Mouse (Mus musculus): Measurements from ENCODE around the gene Lrig3. TPM values are rescaled to one million over a fixed set of nuclear protein-coding genes. Genes with fewer than 3 reads are reported as not detected.

Gene Lrig3
- polyA plus RNA-seq, 1 experiment from 2014 or later: 17.5 TPM

- Histone ChIP-seq H3K27ac (ENCODE audit: low read length) (peak overlapping the region; percentile 29), H3K9me3 (replicated peaks; ENCODE audit: control insufficient read depth, low read length) (no peaks in the 10 kb centered on the region), H3K36me3 (ENCODE audit: control insufficient read depth, insufficient read depth, low read length) (no peaks in the 10 kb centered on the region), H3K4me2 (ENCODE audit: low read depth, low read length) (peak overlapping the region; percentile 41), H3K4me1 (ENCODE audit: control insufficient read depth, insufficient read depth, low read length) (peaks cover 10% of the 10 kb centered on the region), H3K9ac (ENCODE audit: low read length) (no peak overlapping the region), H3K27me3 (ENCODE audit: control insufficient read depth, insufficient read depth, low read length) (no peaks in the 10 kb centered on the region), H3K4me3 (replicated peaks; ENCODE audit: low read length) (no peak overlapping the region)
- WGBS: 36% methylated on average over 11 of the region's 11 CpGs
- ATAC-seq (ENCODE audit: insufficient read depth, low FRiP score): peak; percentile 68; the same call in 1 of the 2 replicates
Measured at GRCm38 (mm10) chr10:125937517-125938497, 28.2 kb upstream of the Lrig3 start.

- Histone ChIP-seq H3K27me3 (ENCODE audit: control insufficient read depth, insufficient read depth, low read length) (no peaks in the 10 kb centered on the region), H3K9ac (ENCODE audit: low read length) (no peak overlapping the region), H3K36me3 (ENCODE audit: control insufficient read depth, insufficient read depth, low read length) (no peaks in the 10 kb centered on the region), H3K4me2 (ENCODE audit: low read depth, low read length) (peak overlapping the region; percentile 41), H3K4me3 (replicated peaks; ENCODE audit: low read length) (no peak overlapping the region), H3K9me3 (replicated peaks; ENCODE audit: control insufficient read depth, low read length) (no peaks in the 10 kb centered on the region), H3K4me1 (ENCODE audit: control insufficient read depth, insufficient read depth, low read length) (peaks cover 15% of the 10 kb centered on the region), H3K27ac (ENCODE audit: low read length) (peak overlapping the region; percentile 29; the same call in 1 of the 2 replicates)
- ATAC-seq (ENCODE audit: insufficient read depth, low FRiP score): no peak; the same call in 1 of the 2 replicates
- WGBS: 43% methylated on average over 12 of the region's 12 CpGs
Measured at GRCm38 (mm10) chr10:125938528-125939402, 27.2 kb upstream of the Lrig3 start.

DNA sequence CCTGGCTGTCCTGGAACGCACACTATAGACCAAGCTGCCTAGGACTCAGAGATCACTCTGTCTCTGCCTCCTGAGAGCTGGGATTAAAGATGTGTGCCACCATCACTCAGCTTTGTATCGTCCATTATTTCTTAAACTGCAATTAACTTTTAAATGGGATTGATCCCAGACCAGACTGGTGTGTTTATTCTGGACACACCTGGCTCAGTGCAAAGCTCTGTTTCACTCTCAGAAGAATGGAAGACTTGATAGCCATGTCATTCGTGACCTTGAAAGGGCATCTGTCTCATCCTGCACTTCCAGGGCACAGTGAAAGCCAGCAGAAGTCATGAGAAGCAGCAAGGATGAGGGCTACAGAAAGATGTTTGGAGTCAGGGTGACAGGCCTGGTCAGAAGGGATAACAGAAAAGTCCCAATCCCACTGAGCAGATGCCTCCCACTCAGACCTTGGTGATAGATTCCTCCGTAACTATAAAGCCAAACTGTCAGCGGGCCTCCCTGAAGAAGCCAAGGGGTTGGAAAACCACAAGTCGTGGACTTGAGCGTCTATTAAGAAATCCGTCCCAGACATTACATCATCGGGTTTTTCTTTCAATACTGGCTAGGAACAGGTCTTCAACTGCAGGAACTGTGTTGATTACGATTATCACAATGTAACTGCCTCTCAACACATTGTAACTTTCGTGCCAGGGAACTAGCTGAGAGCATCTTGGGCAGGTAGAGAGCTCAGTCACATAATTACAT, 25.5 kb upstream of the Lrig3 start:
- Histone ChIP-seq H3K9ac (ENCODE audit: low read length) (no peak overlapping the region), H3K4me3 (replicated peaks; ENCODE audit: low read length) (no peak overlapping the region), H3K27ac (ENCODE audit: low read length) (no peak overlapping the region), H3K4me2 (ENCODE audit: low read depth, low read length) (no peak overlapping the region), H3K4me1 (ENCODE audit: control insufficient read depth, insufficient read depth, low read length) (peaks cover 15% of the 10 kb centered on the region), H3K27me3 (ENCODE audit: control insufficient read depth, insufficient read depth, low read length) (no peaks in the 10 kb centered on the region), H3K9me3 (replicated peaks; ENCODE audit: control insufficient read depth, low read length) (no peaks in the 10 kb centered on the region), H3K36me3 (ENCODE audit: control insufficient read depth, insufficient read depth, low read length) (no peaks in the 10 kb centered on the region)
- 67% methylated on average over 11 of the region's 11 CpGs for WGBS
- no peak for ATAC-seq (ENCODE audit: insufficient read depth, low FRiP score)

DNA sequence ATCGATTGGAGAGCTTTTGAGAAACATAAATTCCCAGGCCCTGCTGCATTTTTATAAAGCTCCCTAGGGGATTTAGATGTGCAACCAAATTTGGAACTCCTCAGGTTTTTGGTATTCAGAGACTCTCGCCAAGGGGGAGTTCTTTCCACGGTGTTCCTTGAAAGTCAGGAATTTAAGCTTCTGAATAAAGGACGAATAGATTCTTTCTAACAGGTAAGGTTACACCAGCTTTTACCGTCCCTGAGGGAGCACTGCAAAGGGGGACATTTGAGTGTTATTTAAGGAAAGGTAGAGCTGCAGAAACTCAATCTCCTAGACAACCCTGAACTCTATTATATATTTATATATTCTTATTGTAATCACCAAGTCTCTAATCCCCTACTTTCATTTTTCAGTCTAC, 22.9 kb upstream of the Lrig3 start:
- ATAC-seq (ENCODE audit: insufficient read depth, low FRiP score): no peak
- H3K27ac ChIP-seq (ENCODE audit: low read length): no peak overlapping the region
- WGBS: 34% methylated on average over 5 of the region's 5 CpGs
- H3K27me3 ChIP-seq (ENCODE audit: control insufficient read depth, insufficient read depth, low read length): no peaks in the 10 kb centered on the region
- no peaks in the 10 kb centered on the region for H3K36me3 ChIP-seq (ENCODE audit: control insufficient read depth, insufficient read depth, low read length)
- H3K9me3 ChIP-seq (replicated peaks; ENCODE audit: control insufficient read depth, low read length): no peaks in the 10 kb centered on the region
- no peak overlapping the region for H3K4me2 ChIP-seq (ENCODE audit: low read depth, low read length)
- H3K9ac ChIP-seq (ENCODE audit: low read length): no peak overlapping the region
- H3K4me3 ChIP-seq (replicated peaks; ENCODE audit: low read length): no peak overlapping the region
- peaks cover 14% of the 10 kb centered on the region for H3K4me1 ChIP-seq (ENCODE audit: control insufficient read depth, insufficient read depth, low read length)

DNA sequence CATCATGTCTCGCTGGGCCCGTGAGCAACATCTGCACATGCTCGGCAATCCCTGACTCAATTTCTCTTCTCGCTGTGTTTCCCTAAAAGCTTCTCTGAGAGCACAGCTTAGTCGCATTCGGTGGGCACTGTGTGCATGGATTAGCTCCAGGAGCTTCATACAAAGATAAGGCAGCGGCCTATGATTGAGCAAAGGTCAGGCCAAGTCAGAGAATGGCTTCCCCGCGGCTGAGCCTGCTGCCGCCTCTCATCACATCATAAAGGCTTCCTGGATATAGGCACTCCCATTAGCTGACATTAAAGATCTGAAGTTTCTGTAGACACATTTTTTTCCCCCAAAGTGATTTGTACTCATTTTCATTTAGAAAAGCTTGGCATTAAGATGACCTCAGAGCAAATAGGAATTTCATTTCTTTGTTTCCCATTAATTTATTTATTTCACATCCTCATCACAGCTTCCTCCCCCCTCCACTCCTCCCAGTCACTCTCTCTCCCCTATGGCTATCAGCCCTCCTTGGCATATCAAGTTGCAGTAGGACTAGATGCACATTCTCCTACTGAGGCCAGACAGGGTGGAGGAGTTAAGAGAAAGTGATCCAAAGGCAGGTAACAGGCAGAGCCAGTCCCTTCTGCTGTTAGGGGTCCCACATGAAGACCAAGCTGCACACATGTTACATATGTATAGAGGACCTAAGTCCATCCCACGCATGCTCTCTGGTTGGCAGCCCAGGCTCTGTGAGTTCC, 21.0 kb upstream of the Lrig3 start:
- H3K27me3 ChIP-seq (ENCODE audit: control insufficient read depth, insufficient read depth, low read length): no peaks in the 10 kb centered on the region
- no peaks in the 10 kb centered on the region for H3K36me3 ChIP-seq (ENCODE audit: control insufficient read depth, insufficient read depth, low read length)
- H3K4me3 ChIP-seq (replicated peaks; ENCODE audit: low read length): no peak overlapping the region
- H3K9ac ChIP-seq (ENCODE audit: low read length): no peak overlapping the region
- ATAC-seq (ENCODE audit: insufficient read depth, low FRiP score): no peak
- 60% methylated on average over 11 of the region's 11 CpGs for WGBS
- H3K27ac ChIP-seq (ENCODE audit: low read length): no peak overlapping the region
- no peak overlapping the region for H3K4me2 ChIP-seq (ENCODE audit: low read depth, low read length)
- peaks cover 14% of the 10 kb centered on the region for H3K4me1 ChIP-seq (ENCODE audit: control insufficient read depth, insufficient read depth, low read length)
- no peaks in the 10 kb centered on the region for H3K9me3 ChIP-seq (replicated peaks; ENCODE audit: control insufficient read depth, low read length)

DNA sequence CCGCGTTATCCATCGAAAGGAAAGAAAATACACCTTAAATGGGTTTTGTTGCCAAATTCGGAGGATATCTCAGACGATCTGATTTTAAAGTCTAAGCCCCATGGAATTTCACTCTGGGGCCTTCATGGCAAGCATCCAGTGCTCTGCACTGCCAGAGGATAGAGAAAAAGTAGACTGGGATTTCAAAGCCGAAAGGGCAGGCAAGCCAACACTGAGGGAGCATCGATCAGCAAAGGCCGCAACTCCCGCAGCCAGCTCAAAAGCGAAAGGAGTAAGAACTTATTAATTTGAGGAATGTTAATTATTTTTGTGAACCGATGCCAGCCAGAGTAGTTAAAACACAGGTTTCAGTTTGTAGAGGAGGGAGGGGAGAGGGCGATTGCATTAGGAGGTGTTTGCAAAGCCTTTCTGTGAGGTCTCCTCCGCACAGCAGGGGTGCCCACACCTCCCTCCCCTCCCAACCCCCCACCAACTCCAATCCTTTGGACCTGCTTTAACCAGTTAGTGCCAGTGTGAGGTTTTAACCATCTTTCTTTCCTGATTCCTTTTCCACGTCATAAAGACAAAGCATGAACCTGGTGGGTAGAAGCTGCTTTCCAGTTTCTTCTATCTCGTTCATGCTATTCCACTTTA, 17.0 kb upstream of the Lrig3 start:
- peak overlapping the region; percentile 17; the same call in 1 of the 2 replicates for H3K4me3 ChIP-seq (replicated peaks; ENCODE audit: low read length)
- H3K27me3 ChIP-seq (ENCODE audit: control insufficient read depth, insufficient read depth, low read length): no peaks in the 10 kb centered on the region
- peak overlapping the region; percentile 34; the same call in 1 of the 2 replicates for H3K27ac ChIP-seq (ENCODE audit: low read length)
- H3K9me3 ChIP-seq (replicated peaks; ENCODE audit: control insufficient read depth, low read length): no peaks in the 10 kb centered on the region
- no peaks in the 10 kb centered on the region for H3K36me3 ChIP-seq (ENCODE audit: control insufficient read depth, insufficient read depth, low read length)
- peak; percentile 63; the same call in 1 of the 2 replicates for ATAC-seq (ENCODE audit: insufficient read depth, low FRiP score)
- H3K9ac ChIP-seq (ENCODE audit: low read length): peak overlapping the region; percentile 52; the same call in 1 of the 2 replicates
- H3K4me2 ChIP-seq (ENCODE audit: low read depth, low read length): peak overlapping the region; percentile 28
- WGBS: 29% methylated on average over 15 of the region's 15 CpGs
- H3K4me1 ChIP-seq (ENCODE audit: control insufficient read depth, insufficient read depth, low read length): peaks cover 9% of the 10 kb centered on the region

DNA sequence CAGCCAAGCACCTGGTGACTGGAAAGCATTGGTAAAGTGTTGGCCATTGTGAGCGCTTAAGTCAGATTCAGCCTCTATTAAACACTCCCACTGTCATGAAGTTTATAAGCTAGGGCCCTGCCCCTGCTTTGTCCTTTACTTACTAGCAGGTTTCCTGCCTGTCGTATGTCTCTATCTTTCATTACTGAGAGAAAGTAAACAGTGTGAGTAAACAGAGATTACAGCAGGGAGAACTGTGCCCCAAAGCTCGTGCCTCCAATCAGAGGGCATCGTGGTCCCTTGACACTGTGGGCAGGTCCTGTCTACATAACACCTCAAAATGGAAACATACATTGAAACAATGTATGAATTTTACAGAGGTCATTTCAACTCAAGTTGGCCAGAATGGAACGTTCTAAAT, 14.3 kb upstream of the Lrig3 start:
- Histone ChIP-seq H3K36me3 (ENCODE audit: control insufficient read depth, insufficient read depth, low read length) (no peaks in the 10 kb centered on the region), H3K9ac (ENCODE audit: low read length) (no peak overlapping the region), H3K4me3 (replicated peaks; ENCODE audit: low read length) (no peak overlapping the region), H3K27ac (ENCODE audit: low read length) (no peak overlapping the region), H3K4me2 (ENCODE audit: low read depth, low read length) (no peak overlapping the region), H3K9me3 (replicated peaks; ENCODE audit: control insufficient read depth, low read length) (no peaks in the 10 kb centered on the region), H3K27me3 (ENCODE audit: control insufficient read depth, insufficient read depth, low read length) (no peaks in the 10 kb centered on the region), H3K4me1 (ENCODE audit: control insufficient read depth, insufficient read depth, low read length) (peaks cover 12% of the 10 kb centered on the region)
- ATAC-seq (ENCODE audit: insufficient read depth, low FRiP score): peak; percentile 84
- WGBS: 30% methylated on average over 5 of the region's 5 CpGs

DNA sequence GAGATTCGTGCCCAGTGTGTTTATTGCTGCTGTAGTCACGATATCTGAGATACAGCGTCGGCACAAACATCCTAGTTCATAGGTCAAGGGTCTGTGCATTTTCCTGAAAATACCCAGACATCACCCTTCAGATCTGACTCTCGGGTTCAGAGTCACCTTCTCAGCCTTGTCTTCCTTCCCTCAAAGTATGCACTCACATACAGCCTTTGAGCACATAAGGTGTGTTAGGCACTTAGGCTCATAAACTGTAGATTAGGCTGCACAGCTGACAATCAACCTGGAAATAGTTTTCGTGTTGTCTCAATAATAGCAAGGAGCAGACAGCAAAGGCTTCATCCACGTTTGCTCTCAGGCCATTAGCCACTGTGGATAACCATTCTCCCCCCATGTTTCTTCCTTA, 11.6 kb upstream of the Lrig3 start:
- Histone ChIP-seq H3K36me3 (ENCODE audit: control insufficient read depth, insufficient read depth, low read length) (no peaks in the 10 kb centered on the region), H3K4me1 (ENCODE audit: control insufficient read depth, insufficient read depth, low read length) (peaks cover 7% of the 10 kb centered on the region), H3K27me3 (ENCODE audit: control insufficient read depth, insufficient read depth, low read length) (no peaks in the 10 kb centered on the region), H3K9ac (ENCODE audit: low read length) (no peak overlapping the region), H3K4me2 (ENCODE audit: low read depth, low read length) (no peak overlapping the region), H3K27ac (ENCODE audit: low read length) (no peak overlapping the region), H3K9me3 (replicated peaks; ENCODE audit: control insufficient read depth, low read length) (no peaks in the 10 kb centered on the region), H3K4me3 (replicated peaks; ENCODE audit: low read length) (no peak overlapping the region)
- WGBS: 57% methylated on average over 7 of the region's 7 CpGs
- ATAC-seq (ENCODE audit: insufficient read depth, low FRiP score): no peak
